Mouse (Mus musculus) kidney, postnatal 4 days (tissue): ENCODE data around the gene Gfod2.

Experiments used
- DNase-seq, 2 experiments: peaks; one replicate each; pipeline ENCODE4 v3.0.0; 2021; ENCODE audit warnings: mixed read lengths in 2 of 2

Gfod2 gene

DNA sequence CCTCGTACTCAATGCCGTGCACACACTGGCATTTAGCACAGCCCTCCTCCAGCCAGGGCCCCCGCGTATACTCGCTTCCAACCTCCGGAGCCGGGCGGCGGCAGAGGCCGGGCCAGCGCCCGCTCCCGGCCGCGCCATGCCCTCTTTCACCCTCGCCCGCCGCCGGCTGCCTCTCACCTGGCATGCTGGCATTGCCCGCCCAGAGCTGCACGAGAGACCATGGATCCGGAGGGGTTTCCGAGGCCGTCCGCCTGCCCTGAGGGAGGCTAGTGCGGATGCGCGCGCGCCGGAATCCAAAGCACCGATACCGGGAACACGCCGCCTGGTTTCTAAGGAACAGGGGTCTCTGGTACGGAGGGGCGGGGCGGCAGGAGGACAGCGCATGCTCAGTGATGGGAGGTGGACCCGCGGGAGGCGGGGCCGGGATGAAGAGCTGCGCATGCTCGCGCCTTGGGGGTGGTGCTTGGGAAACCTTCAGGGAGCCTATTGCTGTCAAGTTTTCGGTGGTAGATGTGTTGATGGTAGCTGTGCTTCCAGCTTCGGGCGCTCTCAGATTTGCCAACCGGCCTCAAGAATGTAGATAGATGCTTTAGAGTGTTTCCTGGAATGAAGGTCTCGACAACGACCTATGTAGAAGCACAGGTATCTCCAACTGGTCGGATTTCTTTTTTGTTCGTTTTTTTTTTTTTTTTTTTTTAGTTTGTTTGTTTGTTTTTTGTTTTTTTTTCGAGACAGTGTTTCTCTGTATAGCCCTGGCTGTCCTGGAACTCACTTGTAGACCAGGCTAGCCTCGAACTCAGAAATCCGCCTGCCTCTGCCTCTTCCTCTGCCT, at the start of gene Gfod2:
Gene Gfod2, minus strand, starts transcription at position 388 of the 832 bp plus-strand sequence.
- DNase-seq = peak; percentile 99

- peak in 1 of 2 experiments; percentile 30 for DNase-seq
These were observed 49.3 kb upstream of the Gfod2 start for GRCm38 (mm10) chr8:105807766-105808165.

GRCm38 (mm10) chr8:105805964-105806363, 47.5 kb upstream of the Gfod2 start:
- no peak for DNase-seq

- no peak for DNase-seq
These were observed 46.9 kb upstream of the Gfod2 start for GRCm38 (mm10) chr8:105805346-105805745.

DNA sequence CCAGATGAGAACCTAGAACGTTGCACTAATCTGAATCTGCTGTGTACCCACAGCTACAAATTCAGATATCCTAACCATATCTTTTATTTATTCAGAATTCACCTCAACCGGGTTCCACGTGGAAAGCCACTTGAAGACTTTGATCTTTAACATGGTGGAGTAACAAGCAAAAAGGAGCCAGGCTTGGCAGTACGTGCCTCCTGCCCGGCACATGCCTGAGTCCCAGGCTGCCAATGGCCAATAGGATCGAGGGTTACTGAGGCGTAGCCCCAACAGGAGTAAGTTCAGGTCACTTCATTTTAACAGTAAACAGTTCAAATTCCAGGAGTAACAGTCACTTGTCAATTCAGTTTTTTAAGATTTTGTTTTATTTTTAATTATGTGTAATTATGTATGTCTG, 46.3 kb upstream of the Gfod2 start:
- DNase-seq = peak; percentile 25 to 48

DNA sequence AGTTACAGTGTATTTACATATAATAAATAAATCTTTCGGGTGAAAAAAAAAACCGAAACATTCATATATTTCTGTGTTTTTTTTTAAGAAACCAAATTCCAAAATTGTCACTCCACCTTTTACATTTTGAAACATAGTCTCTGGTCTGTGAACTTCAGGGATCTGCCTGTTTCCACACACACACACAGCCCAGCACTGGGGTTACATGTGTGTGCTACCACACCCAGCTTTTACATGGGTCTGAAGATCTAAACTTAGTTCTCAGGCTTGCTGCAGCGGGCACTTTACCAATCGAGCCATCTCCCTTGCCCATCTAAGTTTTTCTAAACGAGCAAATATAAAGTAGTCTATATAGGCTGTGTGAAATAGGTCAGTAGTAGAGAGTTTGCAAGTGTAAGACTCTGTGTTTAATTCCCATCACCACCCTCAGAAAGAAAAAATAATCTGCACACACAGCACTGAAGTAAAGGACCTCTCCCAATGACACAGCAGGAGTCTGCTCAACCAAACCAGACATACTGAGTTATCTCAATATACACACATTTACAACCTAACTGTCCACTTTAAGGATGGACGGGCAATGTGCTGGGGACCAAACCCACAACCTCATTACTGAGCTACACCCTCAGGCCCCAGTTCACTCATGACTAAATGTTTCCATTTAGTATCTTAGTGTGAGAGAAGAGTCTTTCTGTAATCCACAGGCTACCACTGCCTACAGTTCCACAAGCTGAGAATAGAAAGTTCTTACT, 42.9 kb upstream of the Gfod2 start:
- no peak for DNase-seq

- DNase-seq = peak; percentile 81 to 88
These were observed 40.8 kb upstream of the Gfod2 start for GRCm38 (mm10) chr8:105799091-105799812.

DNA sequence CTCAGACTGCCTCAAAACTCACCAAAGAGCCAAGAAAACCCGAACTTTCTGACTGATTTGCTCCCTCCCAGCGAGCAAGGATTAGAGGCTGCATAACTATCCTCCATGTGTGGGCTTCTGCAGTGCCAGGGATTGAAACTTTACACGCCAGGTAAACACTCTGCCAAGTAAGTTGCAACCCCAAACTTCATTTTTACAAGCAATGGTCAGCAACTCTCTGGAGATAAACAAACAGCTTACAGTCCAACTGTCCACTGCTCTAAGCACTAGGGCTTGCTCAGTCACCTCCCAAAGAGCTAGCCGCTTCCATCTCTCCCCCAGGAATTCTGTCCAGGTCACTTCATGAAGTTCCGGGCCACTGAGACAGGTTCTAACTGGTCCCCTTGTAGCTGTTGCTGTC, 39.9 kb upstream of the Gfod2 start:
- no peak for DNase-seq

GRCm38 (mm10) chr8:105795785-105796184, 37.3 kb upstream of the Gfod2 start:
- no peak for DNase-seq

GRCm38 (mm10) chr8:105794009-105794598, 35.6 kb upstream of the Gfod2 start:
- no peak for DNase-seq

- no peak for DNase-seq
These were observed 34.9 kb upstream of the Gfod2 start for GRCm38 (mm10) chr8:105793331-105793730.

- DNase-seq = no peak
These were observed 31.2 kb upstream of the Gfod2 start for GRCm38 (mm10) chr8:105789626-105790025.

GRCm38 (mm10) chr8:105788927-105789326, 30.5 kb upstream of the Gfod2 start:
- no peak for DNase-seq

DNA sequence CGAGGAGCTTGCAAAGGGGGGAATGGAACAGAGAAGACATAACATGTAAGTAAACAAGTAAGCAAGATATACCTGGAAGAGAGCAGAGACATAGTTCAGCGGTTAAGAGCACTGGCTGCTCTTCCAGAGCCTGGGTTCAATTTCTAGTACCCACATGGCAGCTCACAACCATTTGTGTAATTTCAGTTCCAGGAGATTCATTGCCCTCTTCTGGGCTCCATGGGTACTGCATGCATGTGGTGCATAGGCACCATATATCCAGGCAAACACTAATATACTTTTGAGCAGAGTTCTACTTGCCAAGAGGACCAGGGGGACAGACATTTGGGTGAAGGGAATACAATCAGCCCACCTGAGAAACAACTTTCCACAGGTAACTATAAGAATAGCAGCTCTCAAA, 29.8 kb upstream of the Gfod2 start:
- DNase-seq = peak; percentile 79 to 80

DNA sequence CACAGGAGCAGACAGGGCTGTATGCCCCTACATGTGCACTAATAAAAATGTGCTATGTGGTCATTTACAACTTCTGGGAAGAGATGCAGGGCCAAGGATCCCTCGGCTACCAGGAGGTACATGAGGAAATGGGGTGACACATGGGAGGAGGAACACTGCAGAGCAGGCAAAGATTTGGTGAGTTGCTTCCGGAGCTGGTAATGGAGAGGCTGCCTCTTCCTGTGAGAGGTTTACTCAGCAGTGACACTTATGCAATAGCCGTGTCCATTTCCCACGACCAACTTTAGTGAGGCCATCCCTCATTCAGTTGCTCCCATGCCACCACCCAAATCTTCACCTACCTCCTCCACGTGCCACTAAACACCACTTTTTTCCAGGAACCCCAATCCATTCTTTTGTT, 21.8 kb upstream of the Gfod2 start:
- DNase-seq = no peak

- no peak for DNase-seq
These were observed 19.4 kb upstream of the Gfod2 start for GRCm38 (mm10) chr8:105777833-105778232.

DNA sequence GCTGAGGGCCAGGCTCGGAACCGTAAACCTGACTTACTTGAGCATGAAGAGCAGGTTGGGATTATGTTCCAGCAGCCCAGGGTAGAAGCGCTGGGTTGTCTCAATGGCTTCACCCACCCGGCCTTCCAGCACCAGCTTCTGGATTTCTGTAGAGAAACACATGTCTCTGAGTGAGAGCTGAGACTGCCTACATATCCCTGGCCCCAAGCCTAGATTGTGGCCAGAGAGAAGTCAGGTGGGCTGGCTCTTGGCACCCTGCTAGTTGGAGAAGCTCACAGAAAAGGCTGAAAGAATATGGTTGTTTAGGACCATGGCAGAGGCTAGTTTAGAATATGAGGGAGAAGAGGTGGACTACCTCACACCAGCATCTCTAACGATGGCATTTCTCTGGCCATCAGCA, 16.0 kb upstream of the Gfod2 start:
- DNase-seq = no peak

DNA sequence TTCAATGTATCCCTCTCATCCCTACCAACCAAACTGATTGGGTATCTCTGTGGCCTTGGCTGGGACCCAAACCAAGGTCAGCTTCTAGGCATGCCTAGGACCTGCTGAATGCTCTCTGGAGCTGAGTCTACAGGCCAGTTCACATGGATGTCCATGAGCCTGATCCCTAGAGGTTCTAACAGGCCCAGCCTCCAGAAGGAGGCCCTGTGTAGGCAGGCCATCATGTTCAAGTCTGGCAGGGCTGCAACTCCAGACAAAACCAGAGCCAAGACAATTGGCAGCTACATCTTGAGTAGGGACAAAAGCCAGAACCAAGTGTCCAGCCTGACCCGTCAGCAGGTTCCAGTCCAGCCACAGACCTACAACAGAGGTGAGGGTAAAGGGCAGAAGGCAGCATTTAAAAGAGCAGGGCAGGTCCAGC, 15.0 kb upstream of the Gfod2 start:
- DNase-seq = no peak

- DNase-seq = no peak
These were observed 13.1 kb upstream of the Gfod2 start for GRCm38 (mm10) chr8:105771398-105772175.

DNA sequence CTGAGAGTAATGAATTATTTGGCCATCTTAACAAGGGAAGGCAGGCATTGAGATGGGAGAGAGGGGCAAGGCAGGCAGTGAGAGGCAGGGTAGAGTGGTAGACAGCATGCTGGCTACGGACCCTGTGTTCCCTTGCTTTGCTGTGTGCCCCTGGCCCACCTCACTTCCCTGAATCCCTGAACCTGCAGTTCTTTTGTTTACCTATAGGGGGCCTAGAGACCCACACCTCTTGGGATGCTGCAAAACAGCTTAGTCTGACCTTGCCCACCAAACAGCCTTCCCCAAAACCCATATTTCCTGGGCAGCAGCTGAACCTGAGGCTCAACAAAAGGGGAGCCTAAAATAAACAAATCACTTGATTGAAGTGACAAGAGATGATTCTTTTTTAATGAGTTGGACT, 12.1 kb upstream of the Gfod2 start:
- DNase-seq = peak in 1 of 2 experiments; percentile 21

GRCm38 (mm10) chr8:105768485-105769257, 10.2 kb upstream of the Gfod2 start:
- DNase-seq = no peak
